Mouse (Mus musculus): ENCODE measurements at regions not wholly inside any gene's neighbourhood (a gene's known extent, or its start where the extent isn't known, plus 50 kb on each side); places are given as distances from the start of the nearest gene placed in this dataset.
A peak's percentile ranks its signal among the peaks of the same experiment; 100 is the strongest.

DNA sequence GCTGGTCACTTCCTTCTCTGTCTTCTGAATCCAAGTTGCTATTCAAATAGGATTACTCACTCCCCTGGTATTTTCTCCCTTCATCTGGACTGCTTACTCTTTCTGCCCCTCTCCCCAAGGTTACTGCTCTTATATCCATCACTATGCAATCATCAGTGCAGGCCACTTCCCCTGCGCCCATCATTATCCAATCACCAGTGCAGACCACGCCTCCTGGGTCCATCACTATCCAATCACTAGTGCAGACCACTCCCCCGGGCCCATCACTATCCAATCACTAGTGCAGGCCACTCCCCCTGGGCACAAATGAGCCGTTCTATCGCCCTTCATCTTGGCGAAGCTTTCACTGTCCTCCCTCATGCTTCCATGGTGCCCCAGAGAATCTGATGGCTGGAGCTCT, 191.1 kb upstream of the Gm21798 start:
- no peak overlapping the region for H3K4me3 ChIP-seq (ENCODE audit: control insufficient read depth in 1 of 2, insufficient read depth in 1 of 2, low read depth in 2 of 2, low read length in 2 of 2)
- H3K9me3 ChIP-seq (replicated peaks; ENCODE audit: insufficient read depth, low read length) = no peaks in the 10 kb centered on the region
- H3K27me3 ChIP-seq (ENCODE audit: control insufficient read depth in 1 of 2, insufficient read depth in 2 of 2, low read length in 2 of 2) = no peaks in the 10 kb centered on the region
- no peaks in the 10 kb centered on the region; the same call in 1 of the 2 replicates for H3K79me2 ChIP-seq (ENCODE audit: control insufficient read depth, insufficient read depth, low read length, poor library complexity)
- no peaks in the 10 kb centered on the region for H3K4me1 ChIP-seq (ENCODE audit: control insufficient read depth in 1 of 2, insufficient read depth in 2 of 2, low read length in 2 of 2)
- H3K36me3 ChIP-seq (ENCODE audit: control insufficient read depth in 1 of 2, insufficient read depth in 2 of 2, low read length in 2 of 2) = no peaks in the 10 kb centered on the region
- DNase-seq (ENCODE audit: low read depth, low spot score) = peak; percentile 30
- no peak overlapping the region for H3K9ac ChIP-seq (ENCODE audit: control insufficient read depth, low read depth, low read length, poor library complexity, severe bottlenecking)
- no peak for TF ChIP-seq POLR2AphosphoS5 (IDR thresholded peaks at IDR 0.05; ENCODE audit: borderline replicate concordance, low read depth, low read length)
- TF ChIP-seq UBTF (IDR thresholded peaks at IDR 0.05; ENCODE audit: borderline replicate concordance, insufficient read depth, low read depth, low read length) = no peak
- TF ChIP-seq ZMIZ1 (IDR thresholded peaks at IDR 0.05; ENCODE audit: low read depth, low read length) = no peak
- TF ChIP-seq MYB (IDR thresholded peaks at IDR 0.05; ENCODE audit: low read depth, low read length) = no peak
- no peak for TF ChIP-seq MAZ (IDR thresholded peaks at IDR 0.05; ENCODE audit: low read depth, low read length)
- TF ChIP-seq TCF12 (IDR thresholded peaks at IDR 0.05; ENCODE audit: low read depth, low read length) = no peak
- no peak for TF ChIP-seq E2F4 (IDR thresholded peaks at IDR 0.05; ENCODE audit: borderline replicate concordance, low read depth, low read length)
- no peak for TF ChIP-seq CTCF (IDR thresholded peaks at IDR 0.05 in 2 of 3, conservative IDR thresholded peaks at IDR 0.05 in 1 of 3; ENCODE audit: control insufficient read depth in 1 of 3, insufficient read depth in 1 of 3, low read depth in 2 of 3, low read length in 3 of 3, poor library complexity in 1 of 3, severe bottlenecking in 1 of 3)
- no peak for TF ChIP-seq ELF1 (IDR thresholded peaks at IDR 0.05; ENCODE audit: low read depth, low read length)
- TF ChIP-seq GATA1 (IDR thresholded peaks at IDR 0.05; ENCODE audit: low read depth, low read length) = no peak
- TF ChIP-seq CHD1 (IDR thresholded peaks at IDR 0.05; ENCODE audit: low read depth, low read length) = no peak
- no peak for TF ChIP-seq RCOR1 (IDR thresholded peaks at IDR 0.05; ENCODE audit: low read depth, low read length)
- TF ChIP-seq MXI1 (IDR thresholded peaks at IDR 0.05; ENCODE audit: low read depth, low read length) = no peak
- no peak overlapping the region for H3K27ac ChIP-seq (ENCODE audit: control insufficient read depth, low read depth, low read length)

DNA sequence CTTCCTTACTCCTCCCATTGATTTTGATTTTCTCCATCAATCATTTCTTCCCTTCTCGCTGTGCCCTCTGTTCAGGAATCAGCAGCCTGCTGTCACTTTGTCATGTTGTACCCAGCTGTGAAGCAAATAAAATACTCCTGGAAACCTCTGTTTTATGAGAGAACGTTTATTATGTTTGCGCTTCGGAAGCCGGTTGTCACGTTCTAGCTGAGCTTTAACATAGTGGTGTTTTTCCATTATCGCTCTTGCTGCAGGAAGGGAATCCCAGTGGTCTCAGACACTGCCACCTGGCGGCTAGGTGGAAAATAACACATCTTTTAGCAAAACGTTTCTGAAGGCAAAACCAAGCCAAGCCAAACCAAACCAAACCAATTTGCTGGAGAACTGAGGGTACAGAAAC, 190.2 kb upstream of the Gm21798 start:
- Histone ChIP-seq H3K79me2 (ENCODE audit: control insufficient read depth, insufficient read depth, low read length, poor library complexity) (no peaks in the 10 kb centered on the region; the same call in 1 of the 2 replicates), H3K27ac (ENCODE audit: control insufficient read depth, low read depth, low read length) (no peak overlapping the region), H3K4me3 (ENCODE audit: control insufficient read depth in 1 of 2, insufficient read depth in 1 of 2, low read depth in 2 of 2, low read length in 2 of 2) (no peak overlapping the region), H3K9me3 (replicated peaks; ENCODE audit: insufficient read depth, low read length) (no peaks in the 10 kb centered on the region), H3K27me3 (ENCODE audit: control insufficient read depth in 1 of 2, insufficient read depth in 2 of 2, low read length in 2 of 2) (no peaks in the 10 kb centered on the region), H3K4me1 (ENCODE audit: control insufficient read depth in 1 of 2, insufficient read depth in 2 of 2, low read length in 2 of 2) (no peaks in the 10 kb centered on the region), H3K9ac (ENCODE audit: control insufficient read depth, low read depth, low read length, poor library complexity, severe bottlenecking) (no peak overlapping the region), H3K36me3 (ENCODE audit: control insufficient read depth in 1 of 2, insufficient read depth in 2 of 2, low read length in 2 of 2) (no peaks in the 10 kb centered on the region)
- peak; percentile 75 for DNase-seq (ENCODE audit: low read depth, low spot score)
- TF ChIP-seq ZC3H11A (IDR thresholded peaks at IDR 0.05; ENCODE audit: low read depth, low read length) (peak; percentile 92), EP300 (IDR thresholded peaks at IDR 0.05; ENCODE audit: low read depth in 1 of 2, low read length in 2 of 2) (no peak), NRF1 (IDR thresholded peaks at IDR 0.05; ENCODE audit: insufficient read depth, low read depth, low read length, poor library complexity, severe bottlenecking) (no peak), POLR2AphosphoS2 (IDR thresholded peaks at IDR 0.05; ENCODE audit: low read length) (no peak), POLR2AphosphoS5 (IDR thresholded peaks at IDR 0.05; ENCODE audit: borderline replicate concordance, low read depth, low read length) (no peak), ZNF384 (IDR thresholded peaks at IDR 0.05; ENCODE audit: low read depth, low read length) (no peak), E2F4 (IDR thresholded peaks at IDR 0.05; ENCODE audit: borderline replicate concordance, low read depth, low read length) (no peak), UBTF (IDR thresholded peaks at IDR 0.05; ENCODE audit: borderline replicate concordance, insufficient read depth, low read depth, low read length) (no peak), MXI1 (IDR thresholded peaks at IDR 0.05; ENCODE audit: low read depth, low read length) (no peak), ZMIZ1 (IDR thresholded peaks at IDR 0.05; ENCODE audit: low read depth, low read length) (no peak), SMC3 (IDR thresholded peaks at IDR 0.05; ENCODE audit: low read depth, low read length) (peak; percentile 99), MEF2A (IDR thresholded peaks at IDR 0.05; ENCODE audit: extremely low read depth, insufficient replicate concordance, low read depth, low read length, poor library complexity, severe bottlenecking) (no peak), MYB (IDR thresholded peaks at IDR 0.05; ENCODE audit: low read depth, low read length) (no peak), ZKSCAN1 (IDR thresholded peaks at IDR 0.05; ENCODE audit: low read depth, low read length) (no peak), CHD2 (IDR thresholded peaks at IDR 0.05; ENCODE audit: low read length) (no peak), CHD1 (IDR thresholded peaks at IDR 0.05; ENCODE audit: low read depth, low read length) (no peak), POLR2A (IDR thresholded peaks at IDR 0.05; ENCODE audit: control insufficient read depth in 1 of 2, insufficient read depth in 1 of 2, low read depth in 1 of 2, low read length in 2 of 2, poor library complexity in 1 of 2) (no peak), ETS1 (IDR thresholded peaks at IDR 0.05; ENCODE audit: low read depth, low read length) (no peak), BHLHE40 (IDR thresholded peaks at IDR 0.05; ENCODE audit: borderline replicate concordance, low read depth, low read length) (0 out of 2 replicates have a peak, but pooled peaks have one; percentile 45), SIN3A (IDR thresholded peaks at IDR 0.05; ENCODE audit: low read length) (no peak), KAT2A (conservative IDR thresholded peaks at IDR 0.05; ENCODE audit: low read depth, low read length) (no peak), ELF1 (IDR thresholded peaks at IDR 0.05; ENCODE audit: low read depth, low read length) (no peak), JUND (IDR thresholded peaks at IDR 0.05; ENCODE audit: low read depth, low read length) (no peak), RAD21 (IDR thresholded peaks at IDR 0.05; ENCODE audit: low read depth, low read length) (peak; percentile 89), MAX (IDR thresholded peaks at IDR 0.05; ENCODE audit: low read length) (no peak), MAZ (IDR thresholded peaks at IDR 0.05; ENCODE audit: low read depth, low read length) (no peak), TCF12 (IDR thresholded peaks at IDR 0.05; ENCODE audit: low read depth, low read length) (no peak)

All from MEL (cell line).